22 mouse cellular contexts compared by ENCODE assay signal in the genomic region with DNA sequence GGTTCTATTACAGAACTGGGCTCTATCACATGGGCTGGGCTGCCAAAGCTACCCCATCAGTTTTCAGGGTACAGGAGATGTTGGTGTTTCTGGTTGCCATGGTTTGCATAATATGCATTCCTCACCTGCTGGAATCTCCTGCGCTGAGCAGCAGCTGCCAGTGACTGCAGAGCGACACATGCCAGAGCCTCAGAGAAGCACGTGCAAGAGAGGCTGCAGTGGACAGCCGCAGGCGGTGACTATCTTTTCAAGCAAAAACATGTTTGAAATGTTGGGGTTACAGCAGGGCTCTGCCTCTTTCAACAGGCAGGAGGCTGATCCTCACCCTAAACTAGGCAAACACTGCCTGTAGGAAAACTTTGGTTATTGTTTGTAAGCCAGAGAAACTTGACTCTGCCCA.
DNase-seq lines count a peak whose midpoint lies in the region; ATAC-seq and TF ChIP-seq lines count a peak whose summit lies in the region.
"Had no signal": no experiment of that assay in that cellular context is flagged by ENCODE, and none has a peak within 500 bp of the region (broad histone marks: within the 10 kb centered on the region; RNA-seq: fewer than 3 reads in every experiment).

No protein-coding gene starts in this region.

- H3K27ac ChIP-seq in heart, embryonic 10.5 days: peak overlapping the region; percentile 16; the same call in 1 of the 2 replicates
- no peak overlapping the region for H3K27ac ChIP-seq in limb, embryonic 13.5 days
- H3K27ac ChIP-seq in limb, embryonic 10.5 days: no peak overlapping the region
- no peak overlapping the region for H3K27ac ChIP-seq in limb, embryonic 14.5 days (replicated peaks; ENCODE audit: low read depth, low read length)
- no peak overlapping the region for H3K27ac ChIP-seq in kidney, adult 2 months (ENCODE audit: insufficient read depth, low read depth, low read length)
- H3K27ac ChIP-seq: embryonic facial prominence, embryonic 15.5 days; forebrain, embryonic 15.5 days; heart, adult 2 months; hindbrain, embryonic 10.5 days; hindbrain, embryonic 13.5 days had no signal

- no peaks in the 10 kb centered on the region for H3K36me3 ChIP-seq in heart, embryonic 10.5 days
- no peaks in the 10 kb centered on the region for H3K36me3 ChIP-seq in limb, embryonic 13.5 days
- H3K36me3 ChIP-seq in limb, embryonic 10.5 days: no peaks in the 10 kb centered on the region
- no peaks in the 10 kb centered on the region for H3K36me3 ChIP-seq in limb, embryonic 14.5 days (ENCODE audit: control insufficient read depth, insufficient read depth, low read length)
- no peaks in the 10 kb centered on the region for H3K36me3 ChIP-seq in kidney, adult 2 months (ENCODE audit: control insufficient read depth, insufficient read depth, low read length)
- H3K36me3 ChIP-seq: embryonic facial prominence, embryonic 15.5 days; forebrain, embryonic 15.5 days; hindbrain, embryonic 10.5 days; hindbrain, embryonic 13.5 days had no signal

- no peaks in the 10 kb centered on the region; the same call in 1 of the 2 replicates for H3K27me3 ChIP-seq in heart, embryonic 10.5 days (ENCODE audit: insufficient read depth, poor library complexity, severe bottlenecking)
- no peaks in the 10 kb centered on the region for H3K27me3 ChIP-seq in limb, embryonic 13.5 days
- no peaks in the 10 kb centered on the region for H3K27me3 ChIP-seq in limb, embryonic 10.5 days (ENCODE audit: low read depth, poor library complexity, severe bottlenecking)
- H3K27me3 ChIP-seq in limb, embryonic 14.5 days (ENCODE audit: control insufficient read depth, insufficient read depth, low read length): no peaks in the 10 kb centered on the region
- H3K27me3 ChIP-seq in kidney, adult 2 months (replicated peaks; ENCODE audit: control insufficient read depth, insufficient read depth, low read length): no peaks in the 10 kb centered on the region
- H3K27me3 ChIP-seq: embryonic facial prominence, embryonic 15.5 days; forebrain, embryonic 15.5 days; hindbrain, embryonic 13.5 days had no signal

- WGBS in heart, embryonic 10.5 days: 28% methylated on average over 5 of the region's 5 CpGs
- WGBS in limb, embryonic 13.5 days: 63% methylated on average over 5 of the region's 5 CpGs
- 74% methylated on average over 5 of the region's 5 CpGs for WGBS in limb, embryonic 10.5 days
- WGBS in limb, embryonic 14.5 days: 72% methylated on average over 5 of the region's 5 CpGs
- 68% methylated on average over 5 of the region's 5 CpGs for WGBS in kidney, adult 2 months

- H3K9ac ChIP-seq in limb, embryonic 13.5 days: no peak overlapping the region
- H3K9ac ChIP-seq in limb, embryonic 14.5 days (ENCODE audit: low read depth, low read length, severe bottlenecking): no peak overlapping the region
- H3K9ac ChIP-seq: embryonic facial prominence, embryonic 15.5 days; forebrain, embryonic 15.5 days; hindbrain, embryonic 13.5 days had no signal

- DNase-seq in heart, embryonic 10.5 days (ENCODE audit: low spot score): no peak
- no peak for DNase-seq in heart, postnatal 4 days
- DNase-seq in limb, embryonic 10.5 days (ENCODE audit: low spot score): no peak
- DNase-seq in limb, embryonic 14.5 days (ENCODE audit: low spot score): no peak
- DNase-seq in cerebellum, postnatal 14 days: no peak
- DNase-seq in kidney, adult 2 months: no peak
- no peak for DNase-seq in right cerebral cortex, postnatal 4 days
- DNase-seq: adrenal gland, adult 8-10 months; adrenal gland, postnatal 25 days; cerebellum, adult 11-12 months; cerebellum, adult 8-10 months; cerebellum, postnatal 25 days; gastrocnemius, postnatal 10 days; gastrocnemius, postnatal 36 days; heart, adult 2 months had no signal

- TF ChIP-seq CTCF in kidney, adult 2 months (conservative IDR thresholded peaks at IDR 0.05; ENCODE audit: insufficient read depth, insufficient read length, low read depth, low read length): no peak

- H3K4me1 ChIP-seq in heart, embryonic 10.5 days: peaks cover 44% of the 10 kb centered on the region
- H3K4me1 ChIP-seq in limb, embryonic 13.5 days: peaks cover 12% of the 10 kb centered on the region; the same call in 1 of the 2 replicates
- H3K4me1 ChIP-seq in limb, embryonic 10.5 days: peaks cover 13% of the 10 kb centered on the region
- H3K4me1 ChIP-seq in limb, embryonic 14.5 days (ENCODE audit: control insufficient read depth, insufficient read depth, low read length): peaks cover 9% of the 10 kb centered on the region
- H3K4me1 ChIP-seq in kidney, adult 2 months (ENCODE audit: control insufficient read depth, insufficient read depth, low read length): no peaks in the 10 kb centered on the region
- H3K4me1 ChIP-seq: forebrain, embryonic 15.5 days; hindbrain, embryonic 13.5 days had no signal

- H3K4me2 ChIP-seq in limb, embryonic 13.5 days (replicated peaks): no peak overlapping the region
- H3K4me2 ChIP-seq in limb, embryonic 14.5 days (replicated peaks; ENCODE audit: low read depth, low read length, severe bottlenecking): no peak overlapping the region
- H3K4me2 ChIP-seq: embryonic facial prominence, embryonic 15.5 days; forebrain, embryonic 15.5 days; heart, embryonic 11.5 days; hindbrain, embryonic 13.5 days had no signal

- ATAC-seq in limb, embryonic 13.5 days (ENCODE audit: low FRiP score, low read depth): peak; percentile 61
- ATAC-seq in limb, embryonic 14.5 days (ENCODE audit: low FRiP score, low read depth): peak; percentile 71
- ATAC-seq: activated CD4-positive, CD25-positive, alpha-beta regulatory T cell, adult 4 months; forebrain, embryonic 15.5 days had no signal

- no peak overlapping the region for H3K4me3 ChIP-seq in heart, embryonic 10.5 days
- H3K4me3 ChIP-seq in limb, embryonic 13.5 days: no peak overlapping the region
- H3K4me3 ChIP-seq in limb, embryonic 10.5 days: no peak overlapping the region
- H3K4me3 ChIP-seq in limb, embryonic 14.5 days (replicated peaks; ENCODE audit: low read length): no peak overlapping the region
- H3K4me3 ChIP-seq in kidney, adult 2 months (ENCODE audit: insufficient read depth, low read depth, low read length): no peak overlapping the region
- H3K4me3 ChIP-seq: embryonic facial prominence, embryonic 15.5 days; forebrain, embryonic 15.5 days; heart, adult 2 months; hindbrain, embryonic 10.5 days; hindbrain, embryonic 13.5 days had no signal

- H3K9me3 ChIP-seq in heart, embryonic 10.5 days: no peaks in the 10 kb centered on the region
- H3K9me3 ChIP-seq in limb, embryonic 13.5 days: no peaks in the 10 kb centered on the region
- no peaks in the 10 kb centered on the region for H3K9me3 ChIP-seq in limb, embryonic 10.5 days (replicated peaks)
- no peaks in the 10 kb centered on the region for H3K9me3 ChIP-seq in limb, embryonic 14.5 days (ENCODE audit: control insufficient read depth, low read length)
- H3K9me3 ChIP-seq: embryonic facial prominence, embryonic 15.5 days; forebrain, embryonic 15.5 days; hindbrain, embryonic 10.5 days; hindbrain, embryonic 13.5 days had no signal

- no peak for TF ChIP-seq POLR2A in limb, embryonic 14.5 days (IDR thresholded peaks at IDR 0.05; ENCODE audit: borderline replicate concordance, extremely low read depth, insufficient read depth, insufficient read length)
- TF ChIP-seq POLR2A in kidney, adult 2 months (IDR thresholded peaks at IDR 0.05; ENCODE audit: low read depth, low read length): no peak
